Mouse (Mus musculus) megakaryocyte, embryonic 14.5 days (primary cell): Measurements from ENCODE around the gene Ppt2. TPM values are rescaled to one million over a fixed set of nuclear protein-coding genes. Genes with fewer than 3 reads are reported as not detected.

Experiments
- H3K27me3 ChIP-seq: replicated peaks from 2 replicates; pipeline ENCODE3; 2012; ENCODE audit warnings: inconsistent platforms
- H3K36me3 ChIP-seq: replicated peaks from 2 replicates; pipeline ENCODE3; 2012; ENCODE audit warnings: low read length, inconsistent platforms, mixed read lengths
- H3K4me1 ChIP-seq: 2 replicates; pipeline ENCODE4 v1.6.1; 2012; ENCODE audit warnings: inconsistent platforms
- H3K4me3 ChIP-seq: replicated peaks from 2 replicates; pipeline ENCODE3; 2012; ENCODE audit warnings: moderate library complexity, mild to moderate bottlenecking, inconsistent platforms
- H3K9me3 ChIP-seq: 2 replicates; pipeline ENCODE4 v1.6.1; 2012; ENCODE audit warnings: inconsistent platforms
- FLI1 ChIP-seq: IDR thresholded peaks from 2 replicates; pipeline ENCODE4 v1.6.1; 2012; ENCODE audit warnings: low read length, inconsistent platforms, mixed read lengths
- GATA1 ChIP-seq: IDR thresholded peaks from 3 replicates; pipeline ENCODE4 v1.6.1; 2012; ENCODE audit warnings: mixed read lengths, low read length, inconsistent platforms, borderline replicate concordance
- polyA plus RNA-seq: library from polyadenylated mRNA; stranded (reverse); fragments of >175 nt; gene quantifications from 2 replicates; pipeline ENCODE4 v1.2.3, GENCODE M21; 2012; ENCODE audit warnings: low replicate concordance; ENCODE audit not compliant: insufficient read depth

Gene Ppt2
- polyA plus RNA-seq, 1 experiment, result 74.9 TPM

DNA sequence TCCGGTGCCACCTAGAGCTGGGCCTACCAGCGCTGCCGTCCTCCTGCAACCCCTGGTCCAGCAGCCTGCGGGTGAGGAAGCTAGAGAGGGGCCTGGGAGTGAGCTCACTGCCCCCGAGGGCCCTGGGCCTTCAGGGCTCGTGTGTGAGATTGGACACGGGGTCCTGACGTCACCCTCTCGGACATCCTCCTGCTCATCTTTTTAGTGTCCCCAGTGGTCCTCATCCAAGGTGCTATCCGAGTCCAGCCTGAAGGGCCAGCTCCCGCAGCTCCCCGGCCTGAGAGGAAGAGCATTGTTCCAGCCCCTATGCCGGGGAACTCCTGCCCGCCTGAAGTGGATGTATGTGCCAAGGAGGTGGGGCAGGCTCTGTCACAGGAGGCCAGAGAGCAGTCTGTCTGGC is 22.5 kb upstream of the Ppt2 start:
- H3K4me1 ChIP-seq, result peaks cover 54% of the 10 kb centered on the region
- H3K36me3 ChIP-seq, result peaks cover 84% of the 10 kb centered on the region
- peak overlapping the region; percentile 3 for H3K4me3 ChIP-seq
- TF ChIP-seq FLI1 (no peak), GATA1 (no peak)
- no peaks in the 10 kb centered on the region for H3K9me3 ChIP-seq
- H3K27me3 ChIP-seq, result no peaks in the 10 kb centered on the region

DNA sequence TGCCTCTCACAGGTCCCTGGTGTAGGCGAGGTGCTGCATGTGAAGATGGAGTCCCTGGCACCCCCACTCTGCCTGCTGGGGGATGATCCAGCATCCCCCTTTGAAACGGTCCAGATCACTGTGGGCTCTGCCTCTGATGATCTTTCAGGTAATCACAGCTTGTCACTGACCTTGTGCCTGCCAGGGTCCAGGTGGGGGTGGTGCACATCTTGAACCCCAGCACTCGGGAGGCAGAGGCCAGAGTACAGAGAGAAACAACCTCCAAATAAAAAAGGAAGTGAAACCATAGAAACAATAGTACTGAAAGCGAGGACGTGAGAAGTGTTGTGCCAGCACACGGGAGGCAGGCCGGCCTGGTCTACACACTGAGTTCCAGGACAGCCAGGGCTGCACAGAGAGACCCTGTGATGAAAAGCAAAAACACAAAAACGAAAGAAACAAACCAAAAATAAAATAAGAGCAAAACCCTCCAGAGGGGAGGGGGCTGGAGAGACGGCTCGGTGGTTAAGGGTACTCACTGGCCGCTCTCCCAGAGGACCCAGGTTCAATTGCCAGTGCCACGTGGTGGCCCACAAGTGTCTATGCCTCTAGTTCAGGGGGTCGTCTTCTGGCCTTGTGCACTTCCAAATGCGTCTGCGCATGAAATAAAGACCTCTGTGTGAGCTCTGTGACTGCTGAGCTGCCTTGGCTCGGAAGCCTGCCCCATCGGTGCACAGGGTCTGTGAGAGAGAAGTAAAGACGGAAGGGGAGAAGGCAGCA is 21.0 kb upstream of the Ppt2 start:
- no peaks in the 10 kb centered on the region for H3K27me3 ChIP-seq
- H3K9me3 ChIP-seq, result no peaks in the 10 kb centered on the region
- H3K4me1 ChIP-seq, result peaks cover 54% of the 10 kb centered on the region
- TF ChIP-seq GATA1 (no peak), FLI1 (no peak)
- H3K36me3 ChIP-seq, result peaks cover 76% of the 10 kb centered on the region
- H3K4me3 ChIP-seq, result peak overlapping the region; percentile 54

DNA sequence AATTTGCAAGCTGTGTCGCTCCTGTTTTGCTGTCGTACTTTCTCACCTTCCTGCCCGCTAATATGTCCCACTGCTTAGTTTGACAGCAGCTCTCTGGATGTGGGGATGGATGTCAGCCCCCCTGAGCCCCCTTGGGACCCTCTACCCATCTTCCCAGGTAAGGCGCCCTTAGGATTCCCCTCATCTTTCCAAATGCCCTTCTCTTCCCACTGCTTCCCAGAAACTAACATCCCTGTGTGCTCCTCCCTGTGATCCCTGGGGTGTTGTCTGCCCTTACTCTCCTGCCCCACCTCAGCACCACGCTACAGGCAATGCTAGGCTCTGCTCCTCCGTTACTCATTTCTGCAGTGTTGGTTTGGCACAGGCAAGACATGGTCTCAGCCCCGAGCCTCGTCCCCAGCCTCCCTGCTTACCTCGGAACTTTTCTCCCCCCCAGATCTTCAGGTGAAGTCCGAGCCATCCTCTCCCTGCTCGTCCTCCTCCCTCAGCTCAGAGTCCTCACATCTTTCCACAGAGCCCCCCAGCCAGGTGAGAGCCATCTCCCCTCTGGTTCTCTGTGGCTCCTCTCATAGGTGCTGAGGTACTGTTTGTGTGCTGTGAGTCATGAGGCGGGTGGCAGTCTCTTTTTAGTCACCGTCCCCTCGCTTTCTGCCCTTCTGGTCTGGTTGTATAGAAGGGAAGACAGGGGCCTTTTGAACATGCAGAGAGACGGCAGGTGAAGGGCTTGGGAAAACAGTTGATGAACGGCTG is 20.0 kb upstream of the Ppt2 start:
- TF ChIP-seq FLI1 (no peak), GATA1 (no peak)
- H3K36me3 ChIP-seq, result peaks cover 66% of the 10 kb centered on the region
- H3K4me1 ChIP-seq, result peaks cover 58% of the 10 kb centered on the region
- H3K9me3 ChIP-seq, result no peaks in the 10 kb centered on the region
- H3K4me3 ChIP-seq, result peak overlapping the region; percentile 100
- no peaks in the 10 kb centered on the region for H3K27me3 ChIP-seq

DNA sequence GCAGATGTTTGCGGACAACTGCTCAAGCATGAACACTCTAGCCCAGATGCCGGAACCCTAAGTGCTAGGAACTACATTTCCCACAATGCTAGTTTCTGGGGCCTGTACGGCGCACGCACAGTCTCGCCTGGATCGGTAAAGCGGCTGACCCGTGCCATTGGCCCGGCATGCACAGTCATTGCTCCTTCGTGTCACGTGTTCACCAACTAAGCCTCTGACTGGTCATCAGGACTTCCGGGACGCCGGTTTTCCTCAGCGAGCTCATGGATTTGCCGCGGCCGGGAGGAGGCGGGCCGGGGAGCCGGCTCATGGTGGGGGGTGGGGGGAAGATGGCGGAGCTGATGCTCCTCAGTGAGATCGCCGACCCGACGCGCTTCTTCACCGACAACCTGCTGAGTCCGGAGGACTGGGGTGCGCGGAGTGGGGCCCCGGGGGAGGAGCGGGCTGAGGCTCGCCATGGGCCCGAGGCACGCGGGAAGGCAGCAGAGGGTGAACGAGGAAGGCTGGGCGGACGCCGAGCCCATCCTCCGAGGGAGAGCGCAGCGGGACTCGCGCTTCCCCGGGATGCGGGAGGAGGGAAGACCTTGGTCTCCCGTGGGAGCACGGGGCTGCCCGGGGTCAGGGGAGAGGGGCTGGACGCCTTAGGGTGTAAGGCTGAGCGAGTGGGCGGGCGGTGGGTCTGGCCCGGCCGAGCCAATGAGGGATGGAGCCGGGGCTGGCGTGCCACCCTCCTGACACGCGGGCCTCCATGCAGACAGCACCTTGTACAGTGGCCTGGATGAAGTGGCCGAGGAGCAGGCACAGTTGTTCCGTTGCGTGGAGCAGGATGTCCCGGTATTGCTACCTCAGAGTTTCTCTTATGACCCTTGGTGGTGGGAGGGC is 18.8 kb upstream of the Ppt2 start, which contains the start of gene Atf6b:
TSS of gene Atf6b (plus strand) at position 241 of the 882 bp plus-strand sequence.
- no peaks in the 10 kb centered on the region for H3K27me3 ChIP-seq
- no peaks in the 10 kb centered on the region for H3K9me3 ChIP-seq
- H3K36me3 ChIP-seq, result peaks cover 55% of the 10 kb centered on the region
- peak within 1 kb of the TSS; percentile 100 for H3K4me3 ChIP-seq
- TF ChIP-seq FLI1, result no peak
- no peak for TF ChIP-seq GATA1
- H3K4me1 ChIP-seq, result peaks cover 69% of the 10 kb centered on the region

DNA sequence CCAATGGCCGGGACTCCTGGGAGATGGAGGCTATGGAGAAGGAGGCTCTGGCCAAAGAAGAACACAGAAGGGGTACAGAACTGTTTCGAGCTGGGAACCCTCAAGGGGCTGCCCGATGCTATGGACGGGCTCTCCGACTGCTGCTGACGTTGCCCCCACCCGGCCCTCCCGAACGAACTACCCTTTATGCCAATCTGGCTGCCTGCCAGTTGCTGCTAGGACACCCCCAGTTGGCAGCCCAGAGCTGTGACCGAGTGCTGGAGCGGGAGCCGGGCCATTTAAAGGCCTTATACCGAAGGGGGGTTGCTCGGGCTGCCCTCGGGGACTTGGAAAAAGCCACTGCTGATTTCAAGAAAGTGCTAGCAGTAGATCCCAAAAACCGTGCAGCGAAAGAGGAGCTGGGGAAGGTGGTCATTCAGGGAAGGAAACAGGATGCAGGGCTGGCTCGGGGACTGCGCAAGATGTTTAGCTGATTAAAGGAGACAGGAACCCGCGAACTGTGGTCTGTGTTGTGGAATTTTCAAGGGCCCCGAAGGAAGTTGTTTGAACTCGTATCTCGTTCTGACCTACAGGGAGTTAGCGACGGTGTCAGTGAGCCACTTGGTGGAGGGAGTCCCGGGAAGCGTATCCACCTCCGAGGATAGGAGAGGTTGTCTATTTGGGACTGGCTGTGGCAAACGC is 17.7 kb upstream of the Ppt2 start:
- H3K4me3 ChIP-seq, result peak overlapping the region; percentile 100
- peaks cover 43% of the 10 kb centered on the region for H3K36me3 ChIP-seq
- TF ChIP-seq FLI1 (no peak), GATA1 (no peak)
- H3K9me3 ChIP-seq, result no peaks in the 10 kb centered on the region
- H3K4me1 ChIP-seq, result peaks cover 77% of the 10 kb centered on the region
- peaks cover 2% of the 10 kb centered on the region for H3K27me3 ChIP-seq

DNA sequence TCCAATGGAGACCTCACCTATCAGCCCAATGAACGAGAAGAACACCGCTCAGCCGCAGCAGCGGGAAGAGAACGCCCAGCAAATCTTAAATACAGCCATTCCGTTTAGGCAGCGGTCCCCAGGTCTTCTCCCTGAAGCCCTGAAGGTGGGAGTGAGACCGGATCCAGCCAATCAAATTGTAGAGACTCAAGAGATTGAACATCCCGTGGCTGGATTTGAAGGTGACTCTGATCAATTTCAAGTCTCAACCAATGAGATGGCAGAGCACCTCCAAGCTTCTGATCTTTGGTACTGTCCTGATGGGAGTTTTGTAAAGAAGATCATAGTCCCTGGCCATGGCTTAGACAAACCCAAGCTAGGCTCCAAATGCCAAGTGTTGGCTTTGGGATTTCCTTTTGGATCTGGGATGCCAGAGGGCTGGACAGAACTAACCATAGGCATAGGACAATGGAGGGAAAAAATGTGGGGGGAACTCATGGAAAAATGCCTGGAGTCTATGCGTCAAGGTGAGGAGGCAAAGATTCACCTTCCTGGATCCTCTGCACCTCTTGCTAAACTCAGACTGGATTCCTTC is 17.0 kb upstream of the Ppt2 start:
- Histone ChIP-seq H3K9me3 (no peaks in the 10 kb centered on the region), H3K27me3 (peaks cover 2% of the 10 kb centered on the region), H3K36me3 (peaks cover 37% of the 10 kb centered on the region), H3K4me1 (peaks cover 79% of the 10 kb centered on the region), H3K4me3 (peak overlapping the region; percentile 100)
- TF ChIP-seq GATA1, result no peak
- TF ChIP-seq FLI1, result no peak

DNA sequence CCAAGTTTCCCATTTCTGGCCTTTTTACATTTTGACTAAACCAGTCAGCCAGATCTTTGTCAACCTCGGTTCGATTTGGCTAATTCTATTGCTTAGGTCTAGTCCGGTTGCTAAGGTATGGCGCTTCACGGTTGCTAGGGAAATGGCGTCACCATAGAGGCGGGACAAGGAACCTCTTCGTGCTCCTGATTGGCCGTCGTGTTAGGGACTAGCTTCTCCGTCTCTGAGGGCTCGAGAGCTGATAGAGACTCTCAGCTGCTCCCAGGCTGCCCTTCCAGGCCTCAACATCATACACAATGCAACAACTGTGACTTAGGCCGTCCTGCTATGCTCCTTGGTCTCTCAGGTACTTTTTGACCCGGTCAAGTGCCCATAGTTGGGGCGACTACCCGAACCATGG is 16.3 kb upstream of the Ppt2 start, which contains the start of gene Fkbpl:
TSS of gene Fkbpl (plus strand) at position 157 of the 400 bp plus-strand sequence.
- Histone ChIP-seq H3K4me3 (peak within 1 kb of the TSS; percentile 100), H3K9me3 (no peaks in the 10 kb centered on the region), H3K36me3 (peaks cover 29% of the 10 kb centered on the region), H3K4me1 (peaks cover 87% of the 10 kb centered on the region), H3K27me3 (peaks cover 2% of the 10 kb centered on the region)
- TF ChIP-seq FLI1 (peak; percentile 45; the same call in 1 of the 2 replicates), GATA1 (no peak)

DNA sequence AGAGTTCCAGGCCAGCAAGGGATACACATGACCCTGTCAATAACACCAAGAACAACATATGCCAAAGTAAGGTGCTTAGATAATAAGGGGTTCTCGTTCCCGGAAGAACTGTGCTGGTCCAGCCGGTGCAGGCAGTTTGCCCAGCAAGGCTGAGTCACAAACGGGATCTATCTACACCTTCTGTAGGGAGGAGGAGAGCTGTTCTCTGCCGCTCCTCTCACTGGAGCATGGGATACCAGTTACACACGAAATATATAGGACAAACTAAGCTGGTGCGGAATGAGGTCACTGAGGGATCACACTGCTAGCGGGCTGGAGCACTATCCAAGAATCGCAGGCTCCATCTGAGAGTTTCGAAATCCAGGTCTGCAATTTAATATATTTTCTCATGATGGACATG is 15.6 kb upstream of the Ppt2 start:
- TF ChIP-seq FLI1 (no peak), GATA1 (no peak)
- Histone ChIP-seq H3K9me3 (peaks cover 5% of the 10 kb centered on the region), H3K36me3 (peaks cover 23% of the 10 kb centered on the region), H3K27me3 (peaks cover 2% of the 10 kb centered on the region), H3K4me3 (no peak overlapping the region), H3K4me1 (peaks cover 91% of the 10 kb centered on the region)
